Mouse (Mus musculus): ENCODE data around the gene 4930568D16Rik.

- TF ChIP-seq POLR2A (IDR thresholded peaks at IDR 0.05; ENCODE audit: borderline replicate concordance, insufficient read depth, low read length) (no peak), CTCF (IDR thresholded peaks at IDR 0.05; ENCODE audit: borderline replicate concordance, insufficient read depth, low read depth, low read length) (no peak)
Observed at GRCm38 (mm10) chr2:35417231-35417630, 49.7 kb upstream of the 4930568D16Rik start.
